Mouse (Mus musculus): Measurements from ENCODE around the gene Fkbp15.

DNA sequence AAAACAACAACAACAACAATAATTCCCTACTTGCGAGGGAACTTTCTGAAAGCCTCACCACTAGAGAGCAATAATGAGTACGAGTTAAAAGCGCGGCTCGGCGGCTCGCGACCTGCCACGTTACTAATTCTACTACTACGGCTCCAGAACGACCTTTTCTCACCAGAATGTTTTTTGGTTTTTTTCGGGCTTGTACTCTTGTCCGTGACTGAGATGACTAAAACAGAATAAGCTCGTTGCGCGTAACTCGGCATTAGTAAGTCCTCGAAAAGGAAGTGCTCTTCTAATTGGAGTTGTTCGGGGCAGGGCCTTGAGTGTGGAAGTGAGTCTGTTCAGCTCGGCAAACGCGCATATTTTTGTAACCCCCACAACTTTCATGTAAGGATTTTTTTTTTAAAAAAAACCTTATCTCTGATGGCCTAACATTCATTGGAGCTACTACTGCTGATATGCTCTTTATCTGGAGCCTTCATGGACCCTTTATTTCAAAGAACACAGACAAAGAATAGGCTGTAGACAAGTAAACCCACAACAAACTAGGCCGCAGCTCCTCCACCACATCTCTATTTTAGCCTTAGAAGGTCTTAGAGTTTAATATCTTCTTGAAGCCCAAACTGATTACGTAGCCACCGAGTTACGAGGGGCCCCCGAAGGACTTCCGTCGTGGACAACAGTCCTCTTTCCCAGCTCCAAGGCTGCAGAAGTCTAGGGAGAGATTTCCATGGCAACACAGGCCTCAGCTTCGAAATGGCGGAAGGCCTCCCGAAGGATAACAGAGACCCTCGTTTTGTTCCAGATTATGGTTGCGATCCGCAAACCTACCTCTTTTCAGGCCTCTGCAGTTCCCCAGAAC lies 47.6 kb upstream of the Fkbp15 start:
- peak; percentile 47 for TF ChIP-seq CTCF (IDR thresholded peaks at IDR 0.05; ENCODE audit: borderline replicate concordance, insufficient read depth, low read depth, low read length)
- no peak for TF ChIP-seq POLR2A (IDR thresholded peaks at IDR 0.05; ENCODE audit: borderline replicate concordance, insufficient read depth, low read length)
